Mouse (Mus musculus): Measurements from ENCODE around the gene Nostrin. TPM values are rescaled to one million over a fixed set of nuclear protein-coding genes. Genes with fewer than 3 reads are reported as not detected.

Gene Nostrin
- polyA plus RNA-seq, 1 experiment from 2014 or later, result 10.3 TPM

GRCm38 (mm10) chr2:69232101-69232500 is 96.5 kb downstream of the Nostrin start:
- no peaks in the 10 kb centered on the region for H3K9me3 ChIP-seq (replicated peaks; ENCODE audit: low read length)
- TF ChIP-seq CTCF (IDR thresholded peaks at IDR 0.05; ENCODE audit: low read depth), result no peak
- H3K27ac ChIP-seq, result no peak overlapping the region
- no peaks in the 10 kb centered on the region for H3K27me3 ChIP-seq (ENCODE audit: insufficient read depth, low read length)
- no peak overlapping the region for H3K9ac ChIP-seq (ENCODE audit: low read depth, low read length)
- no peak overlapping the region for H3K4me3 ChIP-seq (replicated peaks; ENCODE audit: low read depth, low read length)
- DNase-seq (ENCODE audit: low spot score), result no peak
- H3K4me1 ChIP-seq (replicated peaks; ENCODE audit: insufficient read depth, low read length), result no peaks in the 10 kb centered on the region
- H3K36me3 ChIP-seq (ENCODE audit: insufficient read depth, low read length), result no peaks in the 10 kb centered on the region
- ATAC-seq (replicated peaks; ENCODE audit: low FRiP score, low read depth), result no peak
- no peak overlapping the region for H3K4me2 ChIP-seq (ENCODE audit: low read length)

GRCm38 (mm10) chr2:69234976-69235678 is 99.5 kb downstream of the Nostrin start:
- TF ChIP-seq CTCF (IDR thresholded peaks at IDR 0.05; ENCODE audit: low read depth), result no peak
- no peak for ATAC-seq (replicated peaks; ENCODE audit: low FRiP score, low read depth)

More at GRCm38 (mm10) chr2:69234976-69235678, 99.5 kb downstream of the Nostrin start:
- Histone ChIP-seq H3K9me3 (replicated peaks; ENCODE audit: low read length) (no peaks in the 10 kb centered on the region), H3K9ac (ENCODE audit: low read depth, low read length) (no peak overlapping the region), H3K27me3 (ENCODE audit: insufficient read depth, low read length) (no peaks in the 10 kb centered on the region), H3K4me2 (ENCODE audit: low read length) (no peak overlapping the region), H3K4me3 (replicated peaks; ENCODE audit: low read depth, low read length) (no peak overlapping the region), H3K36me3 (ENCODE audit: insufficient read depth, low read length) (no peaks in the 10 kb centered on the region), H3K4me1 (replicated peaks; ENCODE audit: insufficient read depth, low read length) (no peaks in the 10 kb centered on the region), H3K27ac (no peak overlapping the region)
- DNase-seq (ENCODE audit: low spot score), result no peak
- WGBS, result 74% methylated on average over 5 of the region's 5 CpGs

Other genes with a start within 250 kb of the Nostrin start
- 165 and 184 TPM in 2 replicates for gene Spc25, start 70.4 kb downstream of the Nostrin start, polyA plus RNA-seq (2015; fragmentation: Nextera tagmentation; extraction: Ambion mirVana)
- gene G6pc2, start 75.3 kb downstream of the Nostrin start, polyA plus RNA-seq (2015; fragmentation: Nextera tagmentation; extraction: Ambion mirVana), result 4.4 and 4.8 TPM in 2 replicates
- gene Abcb11, start 206.8 kb downstream of the Nostrin start, polyA plus RNA-seq (2015; fragmentation: Nextera tagmentation; extraction: Ambion mirVana), result 0.03 and 0.32 TPM in 2 replicates
- 0.03 TPM in 1 of 2 replicates, not detected in the other for gene Dhrs9, start 244.6 kb downstream of the Nostrin start, polyA plus RNA-seq (2015; fragmentation: Nextera tagmentation; extraction: Ambion mirVana)